Comparison of ENCODE assay signal across 8 mouse cellular contexts in genomic region chr10:43578754-43579380, GRCm38 (mm10). TPM values are rescaled to one million over a fixed set of nuclear protein-coding genes. Genes with fewer than 3 reads are reported as not detected.
DNase-seq lines count a peak whose midpoint lies in the region; ATAC-seq and TF ChIP-seq lines count a peak whose summit lies in the region.

No protein-coding gene starts in this region.

- ATAC-seq in common myeloid progenitor, adult 5-6 weeks (replicated peaks; ENCODE audit: low read depth, poor library complexity, severe bottlenecking): peak; percentile 46
- peak; percentile 81 for ATAC-seq in lung, embryonic 15.5 days (ENCODE audit: borderline replicate concordance, extremely low read depth, low FRiP score, low TSS enrichment)

- H3K4me1 ChIP-seq in lung, embryonic 15.5 days: peaks cover 23% of the 10 kb centered on the region
- peaks cover 15% of the 10 kb centered on the region for H3K4me1 ChIP-seq in olfactory bulb, adult 2 months (ENCODE audit: control insufficient read depth, insufficient read depth, low read length)

- intact Hi-C loops in gastrocnemius, postnatal 36 days (cut with DNase I): loop anchor here (5.0 to 10.0 kb wide), 3 partner anchors 168 to 496 kb away; partner anchors contain the start of genes Qrsl1 and Rtn4ip1

- H3K4me3 ChIP-seq in layer of hippocampus, adult 2 months: peak overlapping the region; percentile 60
- peak overlapping the region; percentile 67 for H3K4me3 ChIP-seq in lung, embryonic 15.5 days
- peak overlapping the region; percentile 54 for H3K4me3 ChIP-seq in olfactory bulb, adult 2 months (ENCODE audit: insufficient read depth, low read depth, low read length)

- H3K9me3 ChIP-seq in lung, embryonic 15.5 days: no peaks in the 10 kb centered on the region

- no peak overlapping the region for H3K27ac ChIP-seq in layer of hippocampus, adult 2 months
- peak overlapping the region; percentile 97 for H3K27ac ChIP-seq in lung, embryonic 15.5 days
- peak overlapping the region; percentile 9; the same call in 1 of the 2 replicates for H3K27ac ChIP-seq in olfactory bulb, adult 2 months (ENCODE audit: insufficient read depth, low read depth, low read length)

- H3K4me2 ChIP-seq in lung, embryonic 15.5 days: peak overlapping the region; percentile 99

- H3K36me3 ChIP-seq in lung, embryonic 15.5 days: peaks cover 11% of the 10 kb centered on the region

- no peak for DNase-seq in layer of hippocampus, adult 2 months (ENCODE audit: low spot score in 2 of 2)
- DNase-seq in layer of hippocampus, adult 9-10 months (ENCODE audit: low spot score): no peak
- DNase-seq in gastrocnemius, postnatal 36 days: peak; percentile 22 to 44
- DNase-seq in kidney, adult 11 months: peak; percentile 79
- DNase-seq in thymus, postnatal 25 days: peak; percentile 92

- H3K9ac ChIP-seq in lung, embryonic 15.5 days: peak overlapping the region; percentile 79

- WGBS in lung, embryonic 15.5 days: 0% methylated on average over 59 of the region's 65 CpGs
- under 1% methylated on average over 60 of the region's 65 CpGs for WGBS in olfactory bulb, adult 2 months

- no peaks in the 10 kb centered on the region for H3K27me3 ChIP-seq in lung, embryonic 15.5 days

- no peak for TF ChIP-seq CTCF in layer of hippocampus, adult 2 months (conservative IDR thresholded peaks at IDR 0.05)
- TF ChIP-seq CTCF in olfactory bulb, adult 2 months (IDR thresholded peaks at IDR 0.05; ENCODE audit: insufficient read depth, low read depth, low read length): no peak

- TF ChIP-seq POLR2A in olfactory bulb, adult 2 months (IDR thresholded peaks at IDR 0.05; ENCODE audit: insufficient read depth, low read depth, low read length): 0 out of 2 replicates have a peak, but pooled peaks have one; percentile 19

RNA-seq across cellular contexts. Expression of gene Cd24a, which starts 0.8 kb away (rescaled TPM):
- total RNA-seq in layer of hippocampus, adult 2 months (2021): 10 to 100 TPM in 1 of 2 experiments, 1 to 10 TPM in 1; 7.3 to 10.2 TPM
- 451 and 477 TPM in 2 replicates for total RNA-seq in common myeloid progenitor, adult 5-6 weeks (2017)
- total RNA-seq in gastrocnemius, postnatal 36 days (2021): 100 to 1,000 TPM in 1 of 2 experiments, 10 to 100 TPM in 1; 54.5 to 100 TPM
- polyA plus RNA-seq in lung, embryonic 15.5 days (2015; fragmentation: Nextera tagmentation; extraction: Ambion mirVana): 204 and 215 TPM in 2 replicates
- not detected in 2 replicates for polyA plus RNA-seq in olfactory bulb, adult 2 months (2012; ENCODE audit: insufficient read depth, insufficient read length, low replicate concordance, missing spikeins)

RNA-seq across cellular contexts. Expression of gene 1700021F05Rik, which starts 38.1 kb away (rescaled TPM):
- 10 to 100 TPM; 41.3 to 44.9 TPM for total RNA-seq in layer of hippocampus, adult 2 months (2021)
- 49.1 and 78.7 TPM in 2 replicates for total RNA-seq in common myeloid progenitor, adult 5-6 weeks (2017)
- 100 to 1,000 TPM in 1 of 2 experiments, 10 to 100 TPM in 1; 90.8 to 102 TPM for total RNA-seq in gastrocnemius, postnatal 36 days (2021)
- polyA plus RNA-seq in lung, embryonic 15.5 days (2015; fragmentation: Nextera tagmentation; extraction: Ambion mirVana): 48.1 and 52.1 TPM in 2 replicates
- polyA plus RNA-seq in olfactory bulb, adult 2 months (2012; ENCODE audit: insufficient read depth, insufficient read length, low replicate concordance, missing spikeins): not detected in 2 replicates

RNA-seq across cellular contexts. Expression of gene Gm9803, which starts 55.0 kb away (rescaled TPM):
- total RNA-seq in layer of hippocampus, adult 2 months (2021): 10 to 100 TPM; 12.5 to 12.7 TPM
- total RNA-seq in common myeloid progenitor, adult 5-6 weeks (2017): 30.4 and 35.3 TPM in 2 replicates
- total RNA-seq in gastrocnemius, postnatal 36 days (2021): 1 to 10 TPM; 5.4 to 9.2 TPM
- 10.8 and 15.1 TPM in 2 replicates for polyA plus RNA-seq in lung, embryonic 15.5 days (2015; fragmentation: Nextera tagmentation; extraction: Ambion mirVana)
- polyA plus RNA-seq in olfactory bulb, adult 2 months (2012; ENCODE audit: insufficient read depth, insufficient read length, low replicate concordance, missing spikeins): not detected in 2 replicates

Comparison
In these comparisons a context has a peak if more than half of its experiments do, and no peak if none do; other contexts are left out.
1. DNase-seq: peak in gastrocnemius, postnatal 36 days (2 of 2), kidney, adult 11 months (single experiment) and thymus, postnatal 25 days (single experiment); none in layer of hippocampus, adult 2 months (0 of 2) and layer of hippocampus, adult 9-10 months (single experiment).
2. RNA of gene Cd24a, which starts 0.8 kb away (total RNA-seq): 451 to 477 TPM in common myeloid progenitor, adult 5-6 weeks and 54.5 to 100 TPM in gastrocnemius, postnatal 36 days; 7.3 to 10.2 TPM in layer of hippocampus, adult 2 months; every median in the first group is over 4 times any median in the second.
3. Peak in every context shown above with its lines, with median percentiles within 50 percentile points of each other: H3K4me3 ChIP-seq.